Mouse (Mus musculus): ENCODE measurements at regions not wholly inside any gene's neighbourhood (a gene's known extent, or its start where the extent isn't known, plus 50 kb on each side); places are given as distances from the start of the nearest gene placed in this dataset.

- ATAC-seq (ENCODE audit: low read depth) (no peak), DNase-seq (no peak)
- no peaks in the 10 kb centered on the region for H3K27me3 ChIP-seq
- H3K4me1 ChIP-seq (replicated peaks) = no peaks in the 10 kb centered on the region
- no peak overlapping the region for H3K4me2 ChIP-seq
- no peaks in the 10 kb centered on the region for H3K36me3 ChIP-seq
- no peak overlapping the region for H3K27ac ChIP-seq
- no peaks in the 10 kb centered on the region for H3K9me3 ChIP-seq (replicated peaks)
- H3K9ac ChIP-seq = no peak overlapping the region
- H3K4me3 ChIP-seq (replicated peaks) = no peak overlapping the region
- 64% methylated on average over 6 of the region's 6 CpGs for WGBS (ENCODE audit: insufficient replicate concordance)
Observed at GRCm38 (mm10) chr7:83256236-83256784, 328.4 kb upstream of the Tmc3 start.

- Histone ChIP-seq H3K27ac (no peak overlapping the region), H3K4me1 (replicated peaks) (no peaks in the 10 kb centered on the region), H3K27me3 (no peaks in the 10 kb centered on the region), H3K9me3 (replicated peaks) (no peaks in the 10 kb centered on the region), H3K4me3 (replicated peaks) (no peak overlapping the region), H3K36me3 (no peaks in the 10 kb centered on the region), H3K9ac (no peak overlapping the region), H3K4me2 (no peak overlapping the region)
- DNase-seq = no peak
- ATAC-seq (ENCODE audit: low read depth) = no peak
- WGBS (ENCODE audit: insufficient replicate concordance) = 55% methylated on average over 2 of the region's 2 CpGs
Observed at GRCm38 (mm10) chr7:83258363-83258916, 326.3 kb upstream of the Tmc3 start.

- ATAC-seq (ENCODE audit: low read depth) (no peak), DNase-seq (no peak)
- Histone ChIP-seq H3K9me3 (replicated peaks) (no peaks in the 10 kb centered on the region), H3K4me3 (replicated peaks) (no peak overlapping the region), H3K36me3 (no peaks in the 10 kb centered on the region), H3K27ac (no peak overlapping the region), H3K27me3 (no peaks in the 10 kb centered on the region), H3K4me1 (replicated peaks) (no peaks in the 10 kb centered on the region), H3K4me2 (no peak overlapping the region), H3K9ac (no peak overlapping the region)
Observed at GRCm38 (mm10) chr7:83261489-83261888, 323.2 kb upstream of the Tmc3 start.

- Histone ChIP-seq H3K9ac (no peak overlapping the region), H3K36me3 (no peaks in the 10 kb centered on the region), H3K4me1 (replicated peaks) (no peaks in the 10 kb centered on the region), H3K27ac (no peak overlapping the region), H3K4me3 (replicated peaks) (no peak overlapping the region), H3K9me3 (replicated peaks) (no peaks in the 10 kb centered on the region), H3K4me2 (no peak overlapping the region), H3K27me3 (no peaks in the 10 kb centered on the region)
- no peak for ATAC-seq (ENCODE audit: low read depth)
- no peak for DNase-seq
- WGBS (ENCODE audit: insufficient replicate concordance) = 36% methylated on average over 5 of the region's 5 CpGs
Observed at GRCm38 (mm10) chr7:83289915-83290773, 294.6 kb upstream of the Tmc3 start.

GRCm38 (mm10) chr7:83307112-83307511 lies 277.6 kb upstream of the Tmc3 start:
- Histone ChIP-seq H3K27me3 (no peaks in the 10 kb centered on the region), H3K4me3 (replicated peaks) (no peak overlapping the region), H3K9ac (no peak overlapping the region), H3K27ac (no peak overlapping the region), H3K36me3 (no peaks in the 10 kb centered on the region), H3K4me2 (no peak overlapping the region), H3K9me3 (replicated peaks) (no peaks in the 10 kb centered on the region), H3K4me1 (replicated peaks) (no peaks in the 10 kb centered on the region)
- DNase-seq (no peak), ATAC-seq (ENCODE audit: low read depth) (no peak)
- WGBS (ENCODE audit: insufficient replicate concordance) = 29% methylated on average over 1 of the region's 1 CpGs

GRCm38 (mm10) chr7:83312172-83312571 lies 272.6 kb upstream of the Tmc3 start:
- Histone ChIP-seq H3K27ac (no peak overlapping the region), H3K4me3 (replicated peaks) (no peak overlapping the region), H3K9me3 (replicated peaks) (no peaks in the 10 kb centered on the region), H3K36me3 (no peaks in the 10 kb centered on the region), H3K9ac (no peak overlapping the region), H3K4me1 (replicated peaks) (no peaks in the 10 kb centered on the region), H3K27me3 (no peaks in the 10 kb centered on the region), H3K4me2 (no peak overlapping the region)
- no peak for ATAC-seq (ENCODE audit: low read depth)
- no peak for DNase-seq
- WGBS (ENCODE audit: insufficient replicate concordance) = 60% methylated on average over 4 of the region's 4 CpGs

GRCm38 (mm10) chr7:83329809-83330412 lies 254.8 kb upstream of the Tmc3 start:
- Histone ChIP-seq H3K4me1 (replicated peaks) (no peaks in the 10 kb centered on the region), H3K9me3 (replicated peaks) (no peaks in the 10 kb centered on the region), H3K27ac (no peak overlapping the region), H3K27me3 (no peaks in the 10 kb centered on the region), H3K4me3 (replicated peaks) (no peak overlapping the region), H3K36me3 (no peaks in the 10 kb centered on the region), H3K9ac (no peak overlapping the region), H3K4me2 (no peak overlapping the region)
- DNase-seq (no peak), ATAC-seq (ENCODE audit: low read depth) (no peak)
- WGBS (ENCODE audit: insufficient replicate concordance) = 71% methylated on average over 5 of the region's 5 CpGs

- 39% methylated on average over 5 of the region's 5 CpGs for WGBS (ENCODE audit: insufficient replicate concordance)
- no peak for DNase-seq
- H3K27me3 ChIP-seq = no peaks in the 10 kb centered on the region
- H3K4me3 ChIP-seq (replicated peaks) = no peak overlapping the region
- no peak overlapping the region for H3K4me2 ChIP-seq
- no peaks in the 10 kb centered on the region for H3K36me3 ChIP-seq
- no peaks in the 10 kb centered on the region for H3K9me3 ChIP-seq (replicated peaks)
- H3K9ac ChIP-seq = no peak overlapping the region
- ATAC-seq (ENCODE audit: low read depth) = no peak
- no peaks in the 10 kb centered on the region for H3K4me1 ChIP-seq (replicated peaks)
- H3K27ac ChIP-seq = no peak overlapping the region
Observed at GRCm38 (mm10) chr7:83347103-83347754, 237.5 kb upstream of the Tmc3 start.

GRCm38 (mm10) chr7:83369191-83369590 lies 215.5 kb upstream of the Tmc3 start:
- H3K4me3 ChIP-seq (replicated peaks) = no peak overlapping the region
- no peak overlapping the region for H3K4me2 ChIP-seq
- no peak overlapping the region for H3K9ac ChIP-seq
- H3K27ac ChIP-seq = no peak overlapping the region
- no peaks in the 10 kb centered on the region for H3K27me3 ChIP-seq
- H3K9me3 ChIP-seq (replicated peaks) = no peaks in the 10 kb centered on the region
- H3K4me1 ChIP-seq (replicated peaks) = no peaks in the 10 kb centered on the region
- ATAC-seq (ENCODE audit: low read depth) = no peak
- 62% methylated on average over 3 of the region's 3 CpGs for WGBS (ENCODE audit: insufficient replicate concordance)
- no peaks in the 10 kb centered on the region for H3K36me3 ChIP-seq
- DNase-seq = no peak

- 83% methylated on average over 6 of the region's 6 CpGs for WGBS (ENCODE audit: insufficient replicate concordance)
- DNase-seq (no peak), ATAC-seq (ENCODE audit: low read depth) (no peak)
- no peak overlapping the region for H3K27ac ChIP-seq
- H3K4me3 ChIP-seq (replicated peaks) = no peak overlapping the region
- no peaks in the 10 kb centered on the region for H3K4me1 ChIP-seq (replicated peaks)
- H3K9me3 ChIP-seq (replicated peaks) = no peaks in the 10 kb centered on the region
- no peak overlapping the region for H3K4me2 ChIP-seq
- H3K9ac ChIP-seq = no peak overlapping the region
- H3K27me3 ChIP-seq = no peaks in the 10 kb centered on the region
- H3K36me3 ChIP-seq = no peaks in the 10 kb centered on the region
Observed at GRCm38 (mm10) chr7:83369605-83370004, 215.1 kb upstream of the Tmc3 start.

GRCm38 (mm10) chr7:83376826-83377225 lies 207.9 kb upstream of the Tmc3 start:
- Histone ChIP-seq H3K36me3 (no peaks in the 10 kb centered on the region), H3K4me1 (replicated peaks) (no peaks in the 10 kb centered on the region), H3K9me3 (replicated peaks) (no peaks in the 10 kb centered on the region), H3K9ac (no peak overlapping the region), H3K27ac (no peak overlapping the region), H3K27me3 (no peaks in the 10 kb centered on the region), H3K4me3 (replicated peaks) (no peak overlapping the region), H3K4me2 (no peak overlapping the region)
- WGBS (ENCODE audit: insufficient replicate concordance) = 68% methylated on average over 1 of the region's 1 CpGs
- DNase-seq = no peak
- no peak for ATAC-seq (ENCODE audit: low read depth)
